Mouse (Mus musculus) embryonic facial prominence, embryonic 13.5 days (tissue): ENCODE measurements around the gene Gm49361. TPM values are rescaled to one million over a fixed set of nuclear protein-coding genes. Genes with fewer than 3 reads are reported as not detected.
A peak's percentile ranks its signal among the peaks of the same experiment; 100 is the strongest.

Experiments used
- ATAC-seq: fragments of 200-750 bp; cut with Nextera tagmentation; 2 replicates; pipeline ENCODE4 v1.8.0; 2017; ENCODE audit warnings: low read depth; ENCODE audit not compliant: insufficient number of reproducible peaks, insufficient read depth, low FRiP score, low TSS enrichment
- H3K27ac ChIP-seq: fragments of 300-500 bp; sonication (generic); 2 replicates; pipeline ENCODE4 v1.5.1; 2015; ENCODE audit warnings: moderate library complexity, mild to moderate bottlenecking, inconsistent platforms
- H3K27me3 ChIP-seq: fragments of 300-500 bp; sonication (generic); 2 replicates; pipeline ENCODE4 v1.6.1; 2015; ENCODE audit warnings: mild to moderate bottlenecking, inconsistent platforms
- H3K36me3 ChIP-seq: fragments of 300-500 bp; sonication (generic); 2 replicates; pipeline ENCODE4 v1.6.1; 2015; ENCODE audit warnings: mild to moderate bottlenecking, inconsistent platforms
- H3K4me1 ChIP-seq: fragments of 300-500 bp; sonication (generic); 2 replicates; pipeline ENCODE4 v1.6.1; 2015; ENCODE audit warnings: inconsistent platforms
- H3K4me2 ChIP-seq: fragments of 300-500 bp; sonication (generic); 2 replicates; pipeline ENCODE4 v1.6.1; 2015; ENCODE audit warnings: moderate library complexity, mild to moderate bottlenecking, inconsistent platforms
- H3K4me3 ChIP-seq: fragments of 300-500 bp; sonication (generic); 2 replicates; pipeline ENCODE4 v1.5.1; 2015; ENCODE audit warnings: mild to moderate bottlenecking, inconsistent platforms
- H3K9ac ChIP-seq: fragments of 300-500 bp; sonication (generic); 2 replicates; pipeline ENCODE4 v1.6.1; 2015; ENCODE audit warnings: mild to moderate bottlenecking, inconsistent platforms
- H3K9me3 ChIP-seq: fragments of 300-500 bp; sonication (generic); 2 replicates; pipeline ENCODE4 v1.6.1; 2016; ENCODE audit warnings: inconsistent platforms
- WGBS: fragments of 180-500 bp; shearing (Covaris S2); methylation state at CpG from one replicate; pipeline ENCODE4 v1.1.7; 2015; ENCODE audit warnings: mixed read lengths; 5-methylcytosine and 5-hydroxymethylcytosine counted together
- polyA plus RNA-seq: library from polyadenylated mRNA; unstranded; fragments of >200 nt; fragmentation: Nextera tagmentation; extraction: Ambion mirVana; gene quantifications from 2 replicates; pipeline ENCODE4 v1.2.1, GENCODE M21; 2015

Gm49361 gene
- polyA plus RNA-seq, 1 experiment from 2014 or later: not detected

DNA sequence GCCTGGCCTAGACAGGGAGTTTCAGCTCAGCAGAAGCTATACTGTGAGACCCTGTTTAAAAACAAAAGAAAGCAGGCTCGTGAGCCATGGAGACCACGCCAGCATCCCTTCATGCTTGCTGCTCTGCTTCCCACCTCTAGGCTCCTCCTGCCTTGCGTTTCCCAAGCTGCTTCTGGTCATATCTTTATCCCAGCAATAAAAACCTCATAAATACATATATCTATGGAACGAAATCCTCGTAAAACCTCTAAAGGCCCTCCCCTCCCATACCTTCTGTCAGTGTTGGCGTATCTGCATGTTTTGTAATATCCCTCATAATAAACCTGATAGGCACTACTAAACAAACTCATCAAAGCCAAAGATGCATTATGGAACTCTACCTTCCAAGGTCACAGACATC is 59.3 kb downstream of the Gm49361 start:
- Histone ChIP-seq H3K4me3 (no peak overlapping the region), H3K27ac (no peak overlapping the region), H3K36me3 (peaks cover 40% of the 10 kb centered on the region), H3K9me3 (no peaks in the 10 kb centered on the region), H3K27me3 (no peaks in the 10 kb centered on the region), H3K4me2 (no peak overlapping the region), H3K9ac (no peak overlapping the region), H3K4me1 (no peaks in the 10 kb centered on the region)
- 92% methylated on average over 6 of the region's 6 CpGs for WGBS
- no peak for ATAC-seq

DNA sequence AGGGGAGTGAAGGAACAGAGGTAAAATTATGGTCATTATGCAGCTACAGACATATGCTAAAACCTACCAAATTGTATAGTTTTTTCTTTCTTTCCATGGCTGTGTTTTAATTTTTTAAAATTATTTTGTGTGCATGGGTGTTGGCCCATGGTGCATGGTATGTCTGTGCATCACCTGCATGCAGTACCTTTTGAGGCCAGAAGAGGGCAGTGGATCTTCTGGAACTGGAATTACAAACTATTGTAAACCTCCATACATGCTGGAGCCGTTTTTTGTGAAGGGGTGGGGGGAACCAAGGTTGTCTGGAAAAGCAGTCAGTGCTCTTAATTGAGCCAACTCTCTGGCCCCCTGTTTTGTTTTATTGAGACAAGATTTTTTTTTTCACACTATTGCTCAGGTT is 61.3 kb downstream of the Gm49361 start:
- no peak overlapping the region for H3K9ac ChIP-seq
- H3K4me2 ChIP-seq: no peak overlapping the region
- H3K36me3 ChIP-seq: peaks cover 21% of the 10 kb centered on the region
- H3K9me3 ChIP-seq: no peaks in the 10 kb centered on the region
- H3K27me3 ChIP-seq: no peaks in the 10 kb centered on the region
- H3K4me3 ChIP-seq: no peak overlapping the region
- ATAC-seq: no peak
- H3K27ac ChIP-seq: no peak overlapping the region
- H3K4me1 ChIP-seq: no peaks in the 10 kb centered on the region
- WGBS: 12% methylated on average over 1 of the region's 1 CpGs

DNA sequence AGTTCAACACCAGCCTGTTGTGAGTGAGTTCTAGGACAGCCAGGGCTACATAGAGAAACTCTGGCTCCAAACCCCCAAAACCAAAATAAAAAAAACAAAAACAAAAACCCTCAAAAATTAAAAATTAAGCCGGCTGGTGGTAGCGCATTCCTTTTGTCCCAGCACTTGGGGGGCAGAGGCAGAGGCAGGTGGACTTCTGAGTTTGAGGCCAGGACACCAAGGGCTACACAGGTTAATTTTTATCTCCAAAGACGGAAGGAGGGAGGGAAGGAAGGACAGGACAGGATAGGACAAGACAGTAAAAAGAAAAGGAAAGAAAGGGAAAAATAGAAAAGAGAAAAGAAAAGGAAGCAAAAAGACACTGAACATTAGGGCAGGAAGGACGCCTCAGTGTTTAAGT is 63.2 kb downstream of the Gm49361 start:
- no peaks in the 10 kb centered on the region for H3K4me1 ChIP-seq
- no peak overlapping the region for H3K4me3 ChIP-seq
- H3K9ac ChIP-seq: no peak overlapping the region
- H3K9me3 ChIP-seq: no peaks in the 10 kb centered on the region
- H3K4me2 ChIP-seq: no peak overlapping the region
- WGBS: 84% methylated on average over 4 of the region's 4 CpGs
- H3K36me3 ChIP-seq: peaks cover 6% of the 10 kb centered on the region; the same call in 1 of the 2 replicates
- H3K27me3 ChIP-seq: no peaks in the 10 kb centered on the region
- no peak for ATAC-seq
- no peak overlapping the region for H3K27ac ChIP-seq

DNA sequence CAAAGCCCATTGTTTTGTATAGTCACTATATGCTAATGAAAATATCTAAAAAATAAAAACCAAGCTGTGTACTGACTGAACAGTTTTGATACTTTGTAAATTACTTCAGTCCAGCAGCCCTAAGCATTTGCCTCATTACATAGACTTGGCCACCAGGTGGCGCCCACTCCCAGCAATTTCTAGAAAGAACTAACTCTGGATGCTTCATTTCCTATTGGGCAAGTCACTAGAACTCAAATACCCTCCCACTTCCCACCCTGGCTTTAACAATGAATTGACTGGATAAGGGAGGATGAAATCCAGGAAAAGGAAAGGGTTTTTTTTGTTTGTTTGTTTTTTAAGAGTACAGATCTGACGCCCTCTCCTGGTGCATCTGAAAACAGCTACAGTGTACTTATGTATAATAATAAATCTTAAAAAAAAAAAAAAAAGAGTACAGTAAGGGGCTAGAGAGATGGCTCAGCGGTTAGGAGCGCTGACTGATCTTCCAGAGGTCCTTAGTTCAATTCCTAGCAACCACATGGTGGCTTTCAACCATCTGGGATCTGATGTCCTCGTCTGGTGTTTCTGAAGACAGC is 65.9 kb downstream of the Gm49361 start:
- Histone ChIP-seq H3K27me3 (no peaks in the 10 kb centered on the region), H3K36me3 (no peaks in the 10 kb centered on the region), H3K9me3 (no peaks in the 10 kb centered on the region), H3K4me3 (no peak overlapping the region), H3K27ac (no peak overlapping the region), H3K9ac (no peak overlapping the region), H3K4me2 (no peak overlapping the region), H3K4me1 (no peaks in the 10 kb centered on the region)
- WGBS: 35% methylated on average over 5 of the region's 5 CpGs
- no peak for ATAC-seq

DNA sequence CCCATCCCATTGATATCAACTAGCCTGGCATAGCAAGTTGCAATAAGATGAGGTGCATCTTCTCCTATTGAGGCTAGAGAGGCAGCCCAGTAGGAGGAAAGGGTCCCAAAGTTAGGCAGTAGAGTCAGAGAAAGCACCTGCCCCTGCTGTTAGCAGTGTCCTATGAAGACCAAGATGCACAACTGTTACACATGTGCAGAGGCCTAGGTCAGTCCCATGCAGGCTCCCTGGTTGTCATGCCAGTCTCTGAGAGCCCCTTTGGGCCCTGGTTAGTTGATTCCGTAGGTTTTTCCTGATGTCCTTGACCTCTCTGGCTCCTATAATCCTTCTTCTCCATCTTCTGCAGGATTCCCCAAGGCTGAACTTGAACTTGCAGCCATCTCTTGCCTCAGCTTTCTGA is 66.4 kb downstream of the Gm49361 start:
- Histone ChIP-seq H3K27ac (no peak overlapping the region), H3K36me3 (no peaks in the 10 kb centered on the region), H3K27me3 (no peaks in the 10 kb centered on the region), H3K9ac (no peak overlapping the region), H3K4me2 (no peak overlapping the region), H3K4me1 (no peaks in the 10 kb centered on the region), H3K9me3 (no peaks in the 10 kb centered on the region), H3K4me3 (no peak overlapping the region)
- ATAC-seq: no peak
- WGBS: 24% methylated on average over 1 of the region's 1 CpGs

GRCm38 (mm10) chr14:57675481-57675880 is 70.4 kb downstream of the Gm49361 start:
- Histone ChIP-seq H3K9me3 (no peaks in the 10 kb centered on the region), H3K36me3 (no peaks in the 10 kb centered on the region), H3K4me3 (no peak overlapping the region), H3K27me3 (no peaks in the 10 kb centered on the region), H3K4me1 (no peaks in the 10 kb centered on the region), H3K9ac (no peak overlapping the region), H3K4me2 (no peak overlapping the region), H3K27ac (no peak overlapping the region)
- 25% methylated on average over 2 of the region's 2 CpGs for WGBS
- no peak for ATAC-seq

GRCm38 (mm10) chr14:57665628-57665950 is 80.3 kb downstream of the Gm49361 start:
- Histone ChIP-seq H3K27ac (peak overlapping the region; percentile 96), H3K36me3 (no peaks in the 10 kb centered on the region), H3K9ac (peak overlapping the region; percentile 95), H3K4me3 (peak overlapping the region; percentile 88), H3K9me3 (no peaks in the 10 kb centered on the region), H3K4me1 (peaks cover 19% of the 10 kb centered on the region), H3K4me2 (peak overlapping the region; percentile 81), H3K27me3 (no peaks in the 10 kb centered on the region)
- no peak for ATAC-seq
- 10% methylated on average over 10 of the region's 10 CpGs for WGBS

GRCm38 (mm10) chr14:57664822-57665627 is 80.9 kb downstream of the Gm49361 start, which contains the start of gene Xpo4:
Xpo4 (minus strand) TSS chr14:57665430.
- Histone ChIP-seq H3K4me3 (peak within 1 kb of the TSS; percentile 88), H3K9ac (peak within 1 kb of the TSS; percentile 95), H3K4me1 (peaks cover 19% of the 10 kb centered on the region), H3K9me3 (no peaks in the 10 kb centered on the region), H3K4me2 (peak within 1 kb of the TSS; percentile 81), H3K36me3 (no peaks in the 10 kb centered on the region), H3K27me3 (no peaks in the 10 kb centered on the region), H3K27ac (peak within 1 kb of the TSS; percentile 96)
- ATAC-seq: peak; percentile 89
- WGBS: under 1% methylated on average over 80 of the region's 80 CpGs

DNA sequence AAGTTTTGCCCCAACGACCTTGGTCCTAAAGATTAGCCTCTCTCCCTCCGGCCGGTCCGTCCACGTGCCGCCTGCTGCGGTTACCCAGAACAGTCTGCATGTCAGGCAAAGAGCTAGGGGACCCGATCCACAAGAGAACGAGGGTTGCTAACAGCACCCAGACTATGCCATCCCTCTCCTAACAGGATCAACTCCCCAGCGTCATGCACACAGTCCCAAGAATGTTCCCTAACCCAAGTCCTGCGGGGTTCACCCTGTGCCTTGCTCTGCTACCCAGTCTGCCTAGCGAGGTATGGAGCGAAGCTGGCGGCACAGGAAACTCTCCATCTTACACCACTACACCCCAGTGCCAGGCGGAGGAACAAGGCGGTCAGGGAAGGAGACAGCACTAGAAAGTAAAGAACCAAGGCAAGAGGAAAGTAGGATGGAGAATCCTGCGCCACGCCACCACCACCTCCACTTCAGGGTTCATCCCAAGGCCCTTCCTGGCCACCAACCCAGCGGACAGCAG is 81.5 kb downstream of the Gm49361 start:
- ATAC-seq: peak; percentile 48
- under 1% methylated on average over 19 of the region's 19 CpGs for WGBS
- Histone ChIP-seq H3K27ac (peak overlapping the region; percentile 96), H3K9me3 (no peaks in the 10 kb centered on the region), H3K4me2 (peak overlapping the region; percentile 81), H3K4me1 (peaks cover 19% of the 10 kb centered on the region), H3K9ac (peak overlapping the region; percentile 95), H3K27me3 (no peaks in the 10 kb centered on the region), H3K4me3 (peak overlapping the region; percentile 88), H3K36me3 (no peaks in the 10 kb centered on the region)

DNA sequence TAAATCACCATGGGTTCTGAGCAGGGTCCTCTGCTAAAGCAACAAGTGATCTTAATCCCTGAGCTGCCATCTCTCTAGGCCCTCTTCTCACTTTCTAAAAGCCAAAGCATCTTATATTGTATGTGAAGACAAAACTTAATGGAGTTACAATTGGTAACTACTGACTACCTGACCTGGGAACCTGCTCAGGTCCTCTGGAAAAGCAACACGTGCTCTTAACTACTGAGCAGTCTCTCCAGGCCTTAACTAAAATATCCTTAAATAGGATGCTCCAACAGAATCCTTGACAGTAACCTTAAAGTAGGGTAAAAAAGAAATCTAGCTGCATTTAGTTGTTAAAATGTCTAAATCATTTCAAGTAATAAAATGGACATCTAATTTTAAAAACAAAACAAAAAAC is 82.3 kb downstream of the Gm49361 start:
- no peaks in the 10 kb centered on the region for H3K36me3 ChIP-seq
- peak overlapping the region; percentile 81 for H3K4me2 ChIP-seq
- H3K9ac ChIP-seq: peak overlapping the region; percentile 54
- ATAC-seq: no peak
- no peaks in the 10 kb centered on the region for H3K27me3 ChIP-seq
- H3K4me3 ChIP-seq: peak overlapping the region; percentile 88
- H3K27ac ChIP-seq: no peak overlapping the region
- H3K9me3 ChIP-seq: no peaks in the 10 kb centered on the region
- WGBS: 31% methylated on average over 1 of the region's 1 CpGs
- H3K4me1 ChIP-seq: peaks cover 19% of the 10 kb centered on the region

- Histone ChIP-seq H3K4me1 (peaks cover 9% of the 10 kb centered on the region; the same call in 1 of the 2 replicates), H3K4me2 (no peak overlapping the region), H3K9me3 (no peaks in the 10 kb centered on the region), H3K27me3 (no peaks in the 10 kb centered on the region), H3K9ac (no peak overlapping the region), H3K36me3 (no peaks in the 10 kb centered on the region), H3K27ac (no peak overlapping the region), H3K4me3 (no peak overlapping the region)
- 97% methylated on average over 4 of the region's 4 CpGs for WGBS
- no peak for ATAC-seq
These were observed 87.6 kb downstream of the Gm49361 start for GRCm38 (mm10) chr14:57658301-57658700.

DNA sequence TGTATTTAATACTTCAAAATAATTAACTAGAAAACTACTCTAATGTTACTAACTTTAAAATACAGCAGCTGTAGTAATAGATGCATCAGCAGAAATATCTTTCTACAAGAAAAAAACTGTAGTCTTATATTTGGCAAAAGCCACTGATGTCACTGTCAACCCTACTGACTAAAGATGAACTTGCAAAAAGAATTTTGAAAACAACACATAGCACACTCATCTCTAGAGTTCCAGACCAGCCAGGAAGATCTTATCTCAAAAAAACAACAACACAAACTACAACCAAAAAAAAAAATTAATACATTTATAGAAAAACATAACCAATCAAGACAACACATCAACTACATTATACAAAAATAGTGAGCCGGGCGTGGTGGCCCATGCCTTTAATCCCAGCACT is 88.4 kb downstream of the Gm49361 start:
- WGBS: 97% methylated on average over 2 of the region's 2 CpGs
- H3K27ac ChIP-seq: no peak overlapping the region
- peaks cover 2% of the 10 kb centered on the region; the same call in 1 of the 2 replicates for H3K4me1 ChIP-seq
- H3K9ac ChIP-seq: no peak overlapping the region
- H3K4me3 ChIP-seq: no peak overlapping the region
- H3K36me3 ChIP-seq: no peaks in the 10 kb centered on the region
- no peaks in the 10 kb centered on the region for H3K9me3 ChIP-seq
- no peak overlapping the region for H3K4me2 ChIP-seq
- ATAC-seq: no peak
- no peaks in the 10 kb centered on the region for H3K27me3 ChIP-seq
